In genomic region chr4:138948257-138948656, GRCm38 (mm10) we compare ENCODE assay signal across 26 mouse cellular contexts. TPM values are rescaled to one million over a fixed set of nuclear protein-coding genes. Genes with fewer than 3 reads are reported as not detected.
"Had no signal": no experiment of that assay in that cellular context is flagged by ENCODE, and none has a peak within 500 bp of the region (broad histone marks: within the 10 kb centered on the region; RNA-seq: fewer than 3 reads in every experiment).

No protein-coding gene starts in this region.

- H3K9ac ChIP-seq: limb, embryonic 13.5 days; liver, embryonic 12.5 days; liver, embryonic 15.5 days; lung, embryonic 15.5 days; midbrain, embryonic 12.5 days; midbrain, embryonic 15.5 days; neural tube, embryonic 12.5 days; neural tube, embryonic 15.5 days had no signal

- H3K27ac ChIP-seq: limb, embryonic 10.5 days; limb, embryonic 13.5 days; liver, embryonic 12.5 days; liver, embryonic 15.5 days; lung, embryonic 15.5 days; macrophage; midbrain, embryonic 12.5 days; midbrain, embryonic 15.5 days; neural tube, embryonic 12.5 days; neural tube, embryonic 15.5 days had no signal

- H3K36me3 ChIP-seq: limb, embryonic 10.5 days; limb, embryonic 13.5 days; liver, embryonic 12.5 days; liver, embryonic 15.5 days; lung, embryonic 15.5 days; midbrain, embryonic 12.5 days; midbrain, embryonic 15.5 days; neural tube, embryonic 12.5 days; neural tube, embryonic 15.5 days had no signal

- H3K4me1 ChIP-seq: limb, embryonic 10.5 days; limb, embryonic 13.5 days; lung, embryonic 15.5 days; midbrain, embryonic 12.5 days; midbrain, embryonic 15.5 days; neural tube, embryonic 12.5 days; neural tube, embryonic 15.5 days had no signal

- H3K9me3 ChIP-seq: limb, embryonic 10.5 days; liver, embryonic 12.5 days; liver, embryonic 15.5 days; lung, embryonic 15.5 days; midbrain, embryonic 12.5 days; midbrain, embryonic 15.5 days; neural tube, embryonic 15.5 days had no signal

- H3K4me2 ChIP-seq: limb, embryonic 13.5 days; liver, embryonic 12.5 days; liver, embryonic 15.5 days; lung, embryonic 15.5 days; midbrain, embryonic 12.5 days; midbrain, embryonic 15.5 days; neural tube, embryonic 12.5 days; neural tube, embryonic 15.5 days had no signal

- H3K27me3 ChIP-seq: limb, embryonic 13.5 days; liver, embryonic 15.5 days; lung, embryonic 15.5 days; midbrain, embryonic 12.5 days; midbrain, embryonic 15.5 days; neural tube, embryonic 12.5 days; neural tube, embryonic 15.5 days had no signal

- DNase-seq: kidney, adult 11 months; kidney, adult 8-10 months; kidney, postnatal 10 days; kidney, postnatal 36 days; layer of hippocampus, adult 9-11 months; liver; lung, adult 18-20 months; lung, postnatal 14 days; right cerebral cortex, adult 18-20 months; right cerebral cortex, postnatal 14 days; right cerebral cortex, postnatal 4 days; thymus, postnatal 25 days had no signal

- H3K4me3 ChIP-seq: limb, embryonic 10.5 days; limb, embryonic 13.5 days; liver, embryonic 12.5 days; liver, embryonic 15.5 days; lung, embryonic 15.5 days; midbrain, embryonic 12.5 days; midbrain, embryonic 15.5 days; neural tube, embryonic 12.5 days; neural tube, embryonic 15.5 days had no signal

RNA-seq across cellular contexts. Expression of gene Rnf186, which starts 18.7 kb away (rescaled TPM):
- total RNA-seq: layer of hippocampus, postnatal 25 days; left cerebral cortex, adult 18-20 months; left cerebral cortex, postnatal 25 days; megakaryocyte, adult 5-6 weeks had no signal
- polyA plus RNA-seq: limb, embryonic 10.5 days; liver, embryonic 12.5 days; macrophage; midbrain, embryonic 12.5 days; neural tube, embryonic 12.5 days; neural tube, embryonic 15.5 days had no signal
